10 mouse cellular contexts compared by ENCODE assay signal in the genomic region with DNA sequence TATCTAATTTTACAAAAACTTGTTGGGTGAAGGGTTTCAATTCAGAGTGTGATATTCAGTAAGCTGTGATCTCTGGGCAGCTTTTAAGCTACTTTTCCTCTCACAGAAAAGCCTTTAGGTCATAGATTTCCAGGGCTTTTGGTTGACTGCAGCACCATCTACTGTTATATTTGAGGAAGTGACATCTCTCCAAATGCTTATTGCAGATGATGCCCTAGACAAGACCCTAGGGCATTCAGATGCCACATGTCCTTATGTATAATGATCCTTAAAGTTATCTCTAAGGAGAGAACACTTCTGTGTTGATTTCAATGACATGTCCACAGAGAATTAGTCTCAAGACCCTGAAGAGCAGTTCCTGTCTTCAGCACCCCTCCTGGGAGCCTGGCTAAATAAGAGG. TPM values are rescaled to one million over a fixed set of nuclear protein-coding genes. Genes with fewer than 3 reads are reported as not detected.
DNase-seq lines count a peak whose midpoint lies in the region; ATAC-seq and TF ChIP-seq lines count a peak whose summit lies in the region.
"Had no signal": no experiment of that assay in that cellular context is flagged by ENCODE, and none has a peak within 500 bp of the region (broad histone marks: within the 10 kb centered on the region; RNA-seq: fewer than 3 reads in every experiment).

No protein-coding gene starts in this region.

- peak in 1 of 2 experiments; percentile 50 for DNase-seq in cerebellum, adult 2 months
- no peak for DNase-seq in cerebellum, adult 11-12 months
- no peak for DNase-seq in left cerebral cortex, adult 2 months (ENCODE audit: extremely low spot score in 1 of 2, low spot score in 2 of 2)
- no peak for DNase-seq in left cerebral cortex, adult 11 months (ENCODE audit: low spot score)
- DNase-seq in cerebellum, adult 9-10 months: peak; percentile 73
- DNase-seq in mesoderm, embryonic 11.5 days (ENCODE audit: low read depth, low spot score): peak; percentile 49
- no peak for DNase-seq in c-Kit-positive CD71-positive TER-119-positive erythroid progenitor cells, embryonic 14.5 days (ENCODE audit: low spot score)
- DNase-seq: B cell, adult 2 months had no signal

- no peaks in the 10 kb centered on the region for H3K36me3 ChIP-seq in intestine, embryonic 16.5 days (ENCODE audit: control insufficient read depth, insufficient read depth, low read length)
- H3K36me3 ChIP-seq: limb, embryonic 13.5 days had no signal

- peak; percentile 44; the same call in 1 of the 2 replicates for TF ChIP-seq CTCF in cerebellum, adult 2 months (IDR thresholded peaks at IDR 0.05; ENCODE audit: borderline replicate concordance, insufficient read depth, low read depth, low read length)
- TF ChIP-seq CTCF in left cerebral cortex, adult 2 months (IDR thresholded peaks at IDR 0.05): peak; percentile 79

- ATAC-seq in intestine, embryonic 16.5 days: no peak

- no peak overlapping the region for H3K4me3 ChIP-seq in cerebellum, adult 2 months (replicated peaks; ENCODE audit: insufficient read depth, low read depth, low read length)
- no peak overlapping the region for H3K4me3 ChIP-seq in left cerebral cortex, adult 2 months
- no peak overlapping the region for H3K4me3 ChIP-seq in intestine, embryonic 16.5 days (ENCODE audit: low read length)
- H3K4me3 ChIP-seq: limb, embryonic 13.5 days had no signal

- H3K9ac ChIP-seq in intestine, embryonic 16.5 days (ENCODE audit: low read depth, low read length): no peak overlapping the region
- H3K9ac ChIP-seq: limb, embryonic 13.5 days had no signal

- H3K4me1 ChIP-seq in cerebellum, adult 2 months (ENCODE audit: control insufficient read depth, insufficient read depth, low read length): peaks cover 3% of the 10 kb centered on the region; the same call in 1 of the 2 replicates
- no peaks in the 10 kb centered on the region for H3K4me1 ChIP-seq in intestine, embryonic 16.5 days (ENCODE audit: control insufficient read depth, insufficient read depth, low read length)
- H3K4me1 ChIP-seq: limb, embryonic 13.5 days had no signal

- TF ChIP-seq POLR2A in cerebellum, adult 2 months (IDR thresholded peaks at IDR 0.05; ENCODE audit: borderline replicate concordance, insufficient read depth, low read length): no peak

- H3K27me3 ChIP-seq in cerebellum, adult 2 months (ENCODE audit: control insufficient read depth, insufficient read depth, low read length): no peaks in the 10 kb centered on the region
- H3K27me3 ChIP-seq in intestine, embryonic 16.5 days (replicated peaks; ENCODE audit: control insufficient read depth, insufficient read depth, low read length): no peaks in the 10 kb centered on the region
- H3K27me3 ChIP-seq: limb, embryonic 13.5 days had no signal

- H3K27ac ChIP-seq in cerebellum, adult 2 months (ENCODE audit: insufficient read depth, low read length): no peak overlapping the region
- no peak overlapping the region for H3K27ac ChIP-seq in left cerebral cortex, adult 2 months
- H3K27ac ChIP-seq in intestine, embryonic 16.5 days (ENCODE audit: low read length): no peak overlapping the region
- H3K27ac ChIP-seq: limb, embryonic 13.5 days had no signal

- intact Hi-C loops in left cerebral cortex, adult 2 months (cut with DNase I): loop anchor here (1.0 kb wide), 1 partner anchor 496 kb away; no protein-coding TSS in a partner anchor

- H3K9me3 ChIP-seq in intestine, embryonic 16.5 days (ENCODE audit: control insufficient read depth, low read length): no peaks in the 10 kb centered on the region
- H3K9me3 ChIP-seq: limb, embryonic 13.5 days had no signal

- H3K4me2 ChIP-seq in intestine, embryonic 16.5 days (ENCODE audit: low read depth, low read length): no peak overlapping the region
- H3K4me2 ChIP-seq: limb, embryonic 13.5 days had no signal

RNA-seq across cellular contexts. Expression of a gene that starts 49.2 kb away (rescaled TPM):
- polyA plus RNA-seq in cerebellum, adult 2 months (2012; rRNA removed): 55.0 and 56.9 TPM in 2 replicates
- total RNA-seq in left cerebral cortex, adult 2 months (2021): 10 to 100 TPM; 23.3 to 24.9 TPM
- 13.3 and 14.6 TPM in 2 replicates for polyA plus RNA-seq in intestine, embryonic 16.5 days (2015; fragmentation: Nextera tagmentation; extraction: Ambion mirVana)

Comparison
In these comparisons a context has a peak if more than half of its experiments do, and no peak if none do; other contexts are left out.
1. DNase-seq: peak in cerebellum, adult 9-10 months (single experiment) and mesoderm, embryonic 11.5 days (single experiment); none in cerebellum, adult 11-12 months (single experiment), left cerebral cortex, adult 2 months (0 of 2), left cerebral cortex, adult 11 months (single experiment) and c-Kit-positive CD71-positive TER-119-positive erythroid progenitor cells, embryonic 14.5 days (single experiment).